Mouse (Mus musculus): ENCODE measurements around the gene Nadk.

DNA sequence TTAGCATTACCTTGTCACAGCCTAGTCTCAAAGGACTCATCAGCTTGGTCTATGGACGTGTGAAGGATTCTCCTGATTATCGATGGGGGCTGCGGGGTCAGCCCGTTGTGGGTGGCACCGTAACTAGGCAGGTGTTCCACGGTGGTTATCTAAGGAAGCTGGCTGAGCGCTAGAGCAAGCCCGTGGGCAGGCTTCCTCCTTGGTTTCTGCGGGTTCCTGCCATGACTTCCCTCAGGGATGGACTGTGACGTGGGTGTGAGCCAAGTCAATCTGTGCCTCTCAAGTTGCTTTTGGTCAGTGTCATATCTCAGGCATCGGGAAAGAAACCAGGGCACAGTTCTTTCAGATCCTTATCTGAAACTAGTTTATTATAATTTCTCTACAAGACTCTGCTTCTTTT lies 12.8 kb downstream of the Nadk start:
- TF ChIP-seq SMC3 (IDR thresholded peaks at IDR 0.05; ENCODE audit: low read depth, low read length) (no peak), CTCF (conservative IDR thresholded peaks at IDR 0.05 in 1 of 2, IDR thresholded peaks at IDR 0.05 in 1 of 2; ENCODE audit: low read depth in 2 of 2, low read length in 2 of 2) (no peak), ZC3H11A (IDR thresholded peaks at IDR 0.05; ENCODE audit: low read depth, low read length) (no peak), HCFC1 (IDR thresholded peaks at IDR 0.05; ENCODE audit: low read depth, low read length) (no peak), MXI1 (IDR thresholded peaks at IDR 0.05; ENCODE audit: low read depth, low read length) (no peak), POLR2A (IDR thresholded peaks at IDR 0.05; ENCODE audit: low read depth, low read length) (no peak), POLR2AphosphoS2 (IDR thresholded peaks at IDR 0.05; ENCODE audit: low read depth, low read length) (no peak), ZNF384 (IDR thresholded peaks at IDR 0.05; ENCODE audit: low read depth, low read length) (no peak), UBTF (IDR thresholded peaks at IDR 0.05; ENCODE audit: low read depth, low read length) (no peak), EP300 (IDR thresholded peaks at IDR 0.05; ENCODE audit: low read length) (no peak)
